Mouse (Mus musculus): Measurements from ENCODE around the gene Cyp4f13.

DNA sequence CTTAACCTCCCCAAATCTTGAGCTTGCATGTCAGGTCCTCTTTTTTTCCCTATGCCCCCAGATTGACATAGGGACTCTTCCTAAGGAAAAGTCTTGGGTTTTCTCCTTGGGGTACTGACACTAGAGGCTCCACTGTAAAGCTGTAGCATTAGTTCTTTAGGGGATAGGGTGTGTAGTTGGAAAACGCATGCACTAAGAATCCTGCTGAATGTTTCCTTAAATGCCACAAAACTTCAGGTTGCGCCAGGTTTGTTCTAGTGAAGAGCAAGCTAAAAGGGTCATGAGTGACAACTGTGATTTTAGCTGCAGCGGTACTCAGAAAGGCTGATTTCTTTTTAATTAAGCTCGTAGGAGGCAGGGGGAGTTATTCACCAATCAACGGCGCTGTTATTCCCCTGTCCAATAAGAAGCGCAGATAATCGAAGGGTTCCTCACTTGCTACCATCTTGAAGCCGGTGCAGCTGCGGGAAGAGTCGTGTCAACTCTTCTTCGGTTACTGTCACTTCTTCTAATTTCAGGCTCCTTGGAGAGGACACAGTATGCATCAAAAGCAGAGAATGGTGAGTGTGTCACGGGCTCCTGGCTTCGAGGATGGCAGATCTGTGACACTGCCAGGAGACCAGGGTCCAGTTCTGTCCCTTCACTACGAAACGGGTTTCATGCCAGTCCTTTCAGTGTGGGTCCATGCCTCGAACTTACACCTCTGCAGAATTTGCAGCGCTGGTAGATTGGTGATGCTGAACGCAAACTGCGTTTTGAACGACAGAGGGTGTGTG lies 45.7 kb upstream of the Cyp4f13 start, which contains the start of gene Zfp952:
- TF ChIP-seq CTCF (IDR thresholded peaks at IDR 0.05; ENCODE audit: extremely low read depth, insufficient read length, insufficient replicate concordance, low read depth, low read length), result no peak
- peak; percentile 24; the same call in 1 of the 2 replicates for TF ChIP-seq POLR2A (IDR thresholded peaks at IDR 0.05; ENCODE audit: low read depth, low read length)

Measured in small intestine, adult 2 months (tissue).